Mouse (Mus musculus): ENCODE data around the gene 7530416G11Rik.

GRCm38 (mm10) chr15:85479919-85480318 lies 23.1 kb downstream of the 7530416G11Rik start:
- TF ChIP-seq CTCF (conservative IDR thresholded peaks at IDR 0.05; ENCODE audit: low read length) = no peak
- TF ChIP-seq NANOG (IDR thresholded peaks at IDR 0.05; ENCODE audit: borderline replicate concordance, low read length) = no peak
- TF ChIP-seq POU5F1 (IDR thresholded peaks at IDR 0.05; ENCODE audit: borderline replicate concordance, low read length) = no peak
